Mouse (Mus musculus) MEL (cell line): ENCODE results near the gene Cox11. TPM values are rescaled to one million over a fixed set of nuclear protein-coding genes. Genes with fewer than 3 reads are reported as not detected.

Source experiments
- DNase-seq: peaks from one replicate; pipeline ENCODE4 v3.0.0; 2011; ENCODE audit warnings: low read depth, low spot score
- H3K27ac ChIP-seq: 2 replicates; pipeline ENCODE4 v1.5.1; 2012; ENCODE audit warnings: low read depth, mild to moderate bottlenecking, control low read depth, low read length, moderate library complexity; ENCODE audit not compliant: control insufficient read depth
- H3K27me3 ChIP-seq, 2 experiments: fragments of 150-350 bp in 1 of 2; sonication (generic) in 1 of 2; 2 replicates each; pipeline ENCODE4 v1.6.1; 2012; ENCODE audit warnings: low read length in 2 of 2, mild to moderate bottlenecking in 2 of 2, improper control_type of control experiment in 1 of 2, moderate library complexity in 1 of 2; ENCODE audit not compliant: insufficient read depth in 2 of 2, control insufficient read depth in 1 of 2
- H3K36me3 ChIP-seq, 2 experiments: 2 replicates each; pipeline ENCODE4 v1.6.1; 2012 to 2014; ENCODE audit warnings: low read length in 2 of 2, improper control_type of control experiment in 1 of 2, inconsistent platforms in 1 of 2, mild to moderate bottlenecking in 1 of 2; ENCODE audit not compliant: insufficient read depth in 2 of 2, control insufficient read depth in 1 of 2
- H3K4me1 ChIP-seq, 2 experiments: fragments of 150-350 bp in 1 of 2; sonication (generic) in 1 of 2; 2 replicates each; pipeline ENCODE4 v1.6.1; 2012; ENCODE audit warnings: low read length in 2 of 2, improper control_type of control experiment in 1 of 2, mild to moderate bottlenecking in 1 of 2; ENCODE audit not compliant: insufficient read depth in 2 of 2, control insufficient read depth in 1 of 2
- H3K4me3 ChIP-seq, 2 experiments: fragments of 150-350 bp in 1 of 2; sonication (generic) in 1 of 2; 2 replicates each; pipeline ENCODE4 v1.5.1; 2012; ENCODE audit warnings: low read depth in 2 of 2, low read length in 2 of 2, mild to moderate bottlenecking in 2 of 2, moderate library complexity in 2 of 2, control low read depth in 1 of 2, improper control_type of control experiment in 1 of 2; ENCODE audit not compliant: control insufficient read depth in 1 of 2, insufficient read depth in 1 of 2
- H3K79me2 ChIP-seq: 2 replicates; pipeline ENCODE4 v1.6.1; 2012; ENCODE audit warnings: mild to moderate bottlenecking, low read length, moderate library complexity; ENCODE audit not compliant: control insufficient read depth, poor library complexity, insufficient read depth
- H3K9ac ChIP-seq: 2 replicates; pipeline ENCODE4 v1.6.1; 2012; ENCODE audit warnings: low read depth, mild to moderate bottlenecking, control low read depth, low read length, moderate library complexity; ENCODE audit not compliant: control insufficient read depth, poor library complexity, severe bottlenecking
- H3K9me3 ChIP-seq: fragments of 150-350 bp; sonication (generic); replicated peaks from 2 replicates; pipeline ENCODE4 v1.6.1; 2012; ENCODE audit warnings: mild to moderate bottlenecking, low read length, improper control_type of control experiment, moderate library complexity; ENCODE audit not compliant: insufficient read depth
- BHLHE40 ChIP-seq: IDR thresholded peaks from 2 replicates; pipeline ENCODE4 v1.6.1; 2012; ENCODE audit warnings: low read depth, mild to moderate bottlenecking, inconsistent platforms, low read length, improper control_type of control experiment, borderline replicate concordance
- CTCF ChIP-seq, 3 experiments: IDR thresholded peaks in 2 of 3; conservative IDR thresholded peaks in 1 of 3; 2 replicates each; pipeline ENCODE4 v1.5.1; 2011 to 2012; ENCODE audit warnings: low read length in 3 of 3, low read depth in 2 of 3, mild to moderate bottlenecking in 2 of 3, improper control_type of control experiment in 1 of 3, inconsistent platforms in 1 of 3, mixed read lengths in 1 of 3, moderate library complexity in 1 of 3; ENCODE audit not compliant: control insufficient read depth in 1 of 3, insufficient read depth in 1 of 3, poor library complexity in 1 of 3, severe bottlenecking in 1 of 3
- EP300 ChIP-seq, 2 experiments: IDR thresholded peaks; 2 replicates each; pipeline ENCODE4 v1.6.1; 2011; ENCODE audit warnings: improper control_type of control experiment in 2 of 2, low read length in 2 of 2, low read depth in 1 of 2, mild to moderate bottlenecking in 1 of 2
- KAT2A ChIP-seq: conservative IDR thresholded peaks from 2 replicates; pipeline ENCODE4 v1.6.1; 2012; ENCODE audit warnings: low read depth, low read length, improper control_type of control experiment, inconsistent platforms
- MYB ChIP-seq: IDR thresholded peaks from 2 replicates; pipeline ENCODE4 v1.6.1; 2011; ENCODE audit warnings: mild to moderate bottlenecking, low read depth, low read length, improper control_type of control experiment
- POLR2A ChIP-seq, 2 experiments: IDR thresholded peaks; 2 replicates each; pipeline ENCODE4 v1.6.1; 2011 to 2012; ENCODE audit warnings: low read length in 2 of 2, mild to moderate bottlenecking in 2 of 2, control low read depth in 1 of 2, improper control_type of control experiment in 1 of 2, low read depth in 1 of 2, moderate library complexity in 1 of 2; ENCODE audit not compliant: control insufficient read depth in 1 of 2, insufficient read depth in 1 of 2, poor library complexity in 1 of 2
- POLR2AphosphoS2 ChIP-seq: IDR thresholded peaks from 2 replicates; pipeline ENCODE4 v1.6.1; 2011; ENCODE audit warnings: low read length, improper control_type of control experiment
- TAL1 ChIP-seq: IDR thresholded peaks from 2 replicates; pipeline ENCODE4 v1.6.1; 2012; ENCODE audit warnings: mild to moderate bottlenecking, inconsistent platforms, low read length, moderate library complexity, mixed read lengths
- USF1 ChIP-seq: IDR thresholded peaks from 2 replicates; pipeline ENCODE4 v1.6.1; 2014; ENCODE audit warnings: low read depth, mild to moderate bottlenecking, inconsistent platforms, low read length, improper control_type of control experiment, moderate library complexity
- ZC3H11A ChIP-seq: IDR thresholded peaks from 2 replicates; pipeline ENCODE4 v1.6.1; 2012; ENCODE audit warnings: low read depth, mild to moderate bottlenecking, inconsistent platforms, low read length, improper control_type of control experiment
- polyA plus RNA-seq, 2 experiments: library from polyadenylated mRNA; stranded (reverse) in 1 of 2; unstranded in 1 of 2; fragments of >175 nt in 1 of 2; fragments of >200 nt in 1 of 2; gene quantifications; 2 replicates each; pipeline versions ENCODE4 v1.2.1 to v1.2.4; 2012; ENCODE audit warnings: low replicate concordance in 2 of 2, low read depth in 1 of 2; ENCODE audit not compliant: insufficient read length in 2 of 2, insufficient read depth in 1 of 2, missing spikeins in 1 of 2
- total RNA-seq: library from RNA; depleted of rRNA; stranded (reverse); fragments of 300-350 nt; gene quantifications from 2 replicates; pipeline ENCODE4 v1.2.3, GENCODE M21; 2012

The Cox11 gene
- total and polyA plus RNA-seq, 3 experiments: 19.3 to 21.0 TPM; not detected in 1

GRCm38 (mm10) chr11:90678582-90678981, 40.6 kb downstream of the Cox11 start:
- DNase-seq: no peak
- H3K9me3 ChIP-seq: no peaks in the 10 kb centered on the region
- H3K27ac ChIP-seq: no peak overlapping the region
- peaks cover 3 to 18% of the 10 kb centered on the region in 2 experiments; a peak in 3 of 4 replicates for H3K4me1 ChIP-seq
- no peaks in the 10 kb centered on the region for H3K27me3 ChIP-seq
- H3K9ac ChIP-seq: no peak overlapping the region
- no peak overlapping the region for H3K4me3 ChIP-seq
- H3K36me3 ChIP-seq: peaks cover 11 to 25% of the 10 kb centered on the region in 2 experiments
- H3K79me2 ChIP-seq: no peaks in the 10 kb centered on the region
- TF ChIP-seq POLR2A (IDR thresholded peaks at IDR 0.05; ENCODE audit: control insufficient read depth in 1 of 2, insufficient read depth in 1 of 2, low read depth in 1 of 2, low read length in 2 of 2, poor library complexity in 1 of 2) (no peak), ZC3H11A (no peak), EP300 (IDR thresholded peaks at IDR 0.05; ENCODE audit: low read depth in 1 of 2, low read length in 2 of 2) (no peak)

- peaks cover 8 to 28% of the 10 kb centered on the region in 2 experiments for H3K36me3 ChIP-seq
- no peak overlapping the region for H3K27ac ChIP-seq
- H3K9me3 ChIP-seq: no peaks in the 10 kb centered on the region
- TF ChIP-seq CTCF (IDR thresholded peaks at IDR 0.05 in 2 of 3, conservative IDR thresholded peaks at IDR 0.05 in 1 of 3; ENCODE audit: control insufficient read depth in 1 of 3, insufficient read depth in 1 of 3, low read depth in 2 of 3, low read length in 3 of 3, poor library complexity in 1 of 3, severe bottlenecking in 1 of 3) (no peak), MYB (no peak), ZC3H11A (no peak)
- no peaks in the 10 kb centered on the region for H3K79me2 ChIP-seq
- no peak overlapping the region for H3K9ac ChIP-seq
- peaks cover 5 to 25% of the 10 kb centered on the region in 2 experiments for H3K4me1 ChIP-seq
- H3K27me3 ChIP-seq: no peaks in the 10 kb centered on the region
- DNase-seq: no peak
- H3K4me3 ChIP-seq: no peak overlapping the region
These were observed 43.2 kb downstream of the Cox11 start for GRCm38 (mm10) chr11:90681171-90681570.

GRCm38 (mm10) chr11:90684765-90685164, 46.8 kb downstream of the Cox11 start:
- TF ChIP-seq KAT2A (no peak), BHLHE40 (no peak), TAL1 (no peak), USF1 (no peak), POLR2AphosphoS2 (no peak)
- TF ChIP-seq, all 39 proteins: peak for 0
- Histone ChIP-seq H3K9ac (no peak overlapping the region), H3K4me3 (no peak overlapping the region), H3K9me3 (no peaks in the 10 kb centered on the region), H3K36me3 (peaks cover 6 to 20% of the 10 kb centered on the region in 2 experiments), H3K4me1 (peaks cover 9 to 25% of the 10 kb centered on the region in 2 experiments), H3K27me3 (no peaks in the 10 kb centered on the region), H3K27ac (no peak overlapping the region), H3K79me2 (peaks cover 5% of the 10 kb centered on the region)
- DNase-seq: no peak
